Mouse (Mus musculus) kidney, postnatal 10 days (tissue): ENCODE data around the gene Gpatch1.
A peak's percentile ranks its signal among the peaks of the same experiment; 100 is the strongest.

Source experiments
- DNase-seq: peaks from one replicate; pipeline ENCODE4 v3.0.0; 2021; ENCODE audit warnings: mixed read lengths

The Gpatch1 gene

DNA sequence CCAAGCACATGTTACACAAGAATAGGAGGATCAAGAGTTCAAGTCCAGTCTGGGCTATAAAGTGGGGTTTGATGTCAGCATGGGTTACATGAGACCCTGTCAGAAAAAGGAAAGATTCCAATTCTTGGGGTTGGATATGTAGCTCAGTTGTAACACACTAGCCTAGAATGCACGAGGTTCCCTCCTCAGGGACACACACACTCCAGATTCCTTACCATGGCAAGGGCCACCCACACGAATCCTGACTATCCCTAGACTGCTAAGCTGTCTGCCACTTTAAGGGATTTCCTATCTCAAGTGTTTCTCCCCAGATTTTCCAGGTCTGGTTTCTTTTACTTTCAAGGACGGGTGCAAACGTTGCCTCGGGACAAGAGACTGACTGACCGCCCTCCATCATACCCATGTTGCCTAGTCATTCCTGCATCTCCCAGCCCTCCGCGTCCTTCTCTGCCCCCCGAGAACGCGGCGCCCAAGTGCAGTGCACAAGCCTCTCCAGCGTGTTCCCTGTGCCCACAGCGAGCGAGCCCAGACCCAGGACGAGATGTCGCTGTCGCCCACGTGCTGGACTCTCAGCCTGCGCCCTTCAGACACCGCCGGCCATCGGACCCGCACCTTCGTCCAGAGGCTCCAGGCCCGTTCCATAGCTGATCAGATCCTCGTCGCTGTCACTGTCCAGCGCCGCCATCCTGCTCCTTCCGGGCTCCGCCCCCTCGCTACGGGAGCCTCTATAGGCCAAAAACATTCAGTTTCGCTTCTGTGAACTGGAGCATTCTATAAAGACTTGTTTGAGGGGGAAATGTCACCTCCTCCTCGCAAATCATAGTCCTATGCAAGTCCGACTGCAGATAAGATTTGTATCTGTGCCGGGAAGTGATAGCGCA, at the start of gene Gpatch1:
Gene Gpatch1, minus strand, starts transcription at position 712 of the 881 bp plus-strand sequence.
- DNase-seq: peak; percentile 97

DNA sequence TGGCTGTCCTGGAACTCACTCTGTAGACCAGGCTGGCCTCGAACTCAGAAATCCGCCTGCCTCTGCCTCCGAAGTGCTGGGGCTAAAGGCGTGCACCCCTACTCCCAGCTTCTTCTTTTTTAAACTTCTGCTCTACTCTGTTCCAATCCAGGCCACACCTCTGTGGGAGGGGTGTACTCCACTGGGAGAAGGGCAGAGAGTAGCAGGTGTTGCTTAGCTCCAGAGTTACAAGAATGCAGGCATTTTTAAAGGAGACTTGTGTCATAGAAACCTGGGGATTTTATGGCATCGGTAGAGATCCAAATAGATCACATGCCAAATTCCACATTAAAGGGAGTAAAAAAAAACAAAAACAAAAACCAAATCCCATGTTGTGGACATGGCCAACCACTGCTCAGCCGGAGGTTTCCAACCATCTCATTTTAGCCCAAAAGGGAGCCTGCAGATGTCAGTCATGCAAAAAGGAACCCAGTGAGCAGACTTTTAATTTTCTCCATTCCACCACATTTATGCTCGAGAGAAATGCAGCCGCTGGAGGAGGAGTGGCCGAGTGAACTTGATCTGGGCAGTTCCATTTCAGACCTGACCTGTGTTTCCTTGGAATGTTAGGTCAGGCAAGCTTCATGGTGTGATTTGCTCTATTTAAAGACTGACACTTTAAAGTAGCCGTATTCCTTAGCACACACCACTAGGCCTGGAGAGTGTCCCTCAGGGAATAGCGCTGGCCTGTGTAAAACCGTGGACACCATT, 47.1 kb upstream of the Gpatch1 start:
- peak; percentile 54 for DNase-seq

DNA sequence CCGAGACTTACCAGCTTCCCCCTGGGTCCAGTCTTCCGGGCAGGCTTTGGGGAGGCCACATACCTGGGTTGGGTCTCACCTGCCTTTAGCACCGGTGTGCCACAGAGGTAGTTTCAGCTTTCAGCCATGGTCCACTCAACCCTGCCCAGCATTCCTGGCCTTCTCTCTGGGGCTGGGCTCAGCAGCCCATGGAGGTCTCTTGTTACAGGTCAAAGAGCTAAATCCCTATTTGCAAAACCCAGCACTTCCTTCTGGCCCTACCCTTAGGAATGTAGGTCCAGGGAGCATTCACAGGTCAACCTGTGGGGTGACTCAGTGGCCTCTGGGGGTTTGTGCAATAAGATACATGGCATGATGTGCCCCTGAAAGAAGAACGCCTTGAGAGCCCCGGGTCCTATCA, 44.6 kb upstream of the Gpatch1 start:
- peak; percentile 62 for DNase-seq

DNA sequence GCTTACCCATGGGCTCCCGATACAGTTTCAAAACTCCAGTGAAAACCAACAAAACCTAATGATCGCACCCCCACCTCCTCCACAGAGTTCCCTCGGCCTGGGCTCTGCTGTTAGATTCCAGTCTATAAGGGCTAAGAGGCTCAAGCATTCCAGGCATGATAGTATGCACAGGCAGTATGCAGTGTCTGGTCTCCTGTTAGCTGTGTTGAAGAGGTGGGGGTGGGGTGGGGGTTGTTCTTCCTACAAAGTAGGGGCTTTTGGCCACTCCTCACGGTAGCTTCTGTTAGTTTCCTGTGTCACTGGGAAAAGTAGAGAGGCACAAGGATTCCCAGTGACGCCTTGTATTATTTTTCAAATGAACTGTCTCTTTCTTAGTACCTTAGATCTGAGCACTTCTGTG, 44.0 kb upstream of the Gpatch1 start:
- no peak for DNase-seq

DNA sequence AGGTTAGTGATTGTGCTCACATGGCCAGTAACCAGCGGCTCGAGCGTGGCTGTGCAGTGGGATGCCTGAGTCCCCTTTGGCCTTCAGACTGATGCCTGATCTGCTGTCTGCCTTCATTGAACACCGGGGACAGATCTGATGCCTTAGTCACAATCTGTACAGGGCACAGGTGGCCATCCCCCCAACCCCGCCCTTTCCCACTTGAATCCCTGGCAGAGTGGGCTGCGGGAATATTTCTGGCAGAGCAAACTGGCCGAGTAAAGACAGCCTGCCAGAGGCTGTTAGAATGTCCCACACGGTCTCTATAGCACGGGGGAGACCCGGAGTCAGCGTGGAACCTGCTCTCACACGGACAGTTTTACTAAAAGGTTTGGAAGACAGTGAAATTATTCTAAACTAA, 39.4 kb upstream of the Gpatch1 start:
- DNase-seq: no peak

DNA sequence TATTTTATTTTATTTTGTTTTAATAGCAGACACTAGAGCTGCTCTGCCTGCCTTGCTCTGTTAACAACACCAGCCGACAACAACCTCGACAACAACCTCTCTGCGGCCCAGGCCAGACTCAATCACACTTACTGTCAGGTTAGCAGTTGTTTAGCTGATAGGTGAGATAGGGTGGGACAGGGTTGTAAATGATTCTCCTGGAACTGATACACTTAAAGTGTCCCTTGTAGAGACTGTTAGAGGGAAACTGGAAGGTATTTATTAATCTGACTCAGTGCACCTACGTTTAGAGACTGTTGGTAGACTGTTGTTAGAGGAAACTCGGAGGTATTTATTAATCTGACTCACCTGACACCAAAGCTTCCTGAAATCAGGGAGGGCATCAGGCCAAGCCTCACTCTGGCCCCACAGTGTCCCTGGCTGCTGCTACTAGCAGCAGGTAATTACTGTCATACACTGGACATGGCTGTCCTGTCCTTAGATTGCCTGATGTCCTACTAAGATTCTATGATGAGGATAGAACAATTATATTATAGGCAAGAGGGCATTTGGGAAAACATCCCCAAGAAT, 37.1 kb upstream of the Gpatch1 start:
- peak; percentile 52 for DNase-seq

DNA sequence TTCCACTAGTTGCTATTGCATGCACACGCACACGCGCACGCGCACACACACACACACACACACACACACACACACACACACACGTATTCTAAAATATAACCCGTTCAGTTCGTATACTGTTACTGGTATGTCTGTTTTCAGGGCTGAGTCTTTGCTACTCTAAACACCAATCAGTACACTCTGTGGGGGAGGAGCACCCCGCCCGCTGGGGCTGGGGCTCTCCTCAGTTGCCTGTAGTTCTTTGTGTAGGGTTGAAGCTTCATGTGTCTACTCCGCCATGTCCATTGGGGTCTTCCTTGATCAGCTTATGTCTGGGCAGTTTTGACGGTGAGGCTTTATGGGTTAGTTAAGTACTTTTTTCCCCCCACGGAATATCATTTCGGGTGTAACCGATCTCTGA, 35.1 kb upstream of the Gpatch1 start:
- DNase-seq: no peak

DNA sequence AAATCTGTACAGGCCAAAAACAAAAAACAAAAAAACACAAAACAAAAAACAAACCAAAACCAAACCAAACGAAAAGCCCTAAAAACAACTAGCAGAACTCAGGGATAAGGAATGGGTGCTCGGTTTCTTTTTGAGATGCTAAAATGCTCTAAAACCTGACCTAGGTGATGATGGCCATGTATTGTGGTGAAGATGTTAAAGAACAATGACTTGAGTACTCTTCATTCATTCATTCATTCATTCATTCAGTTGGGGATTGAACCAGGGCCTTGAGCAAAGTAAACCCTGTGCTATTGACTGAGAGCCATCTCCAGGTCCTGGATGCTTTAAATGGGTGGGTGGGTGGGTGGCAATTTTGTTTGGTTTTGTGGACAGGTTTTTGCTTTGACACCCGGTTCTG, 32.9 kb upstream of the Gpatch1 start:
- no peak for DNase-seq

DNA sequence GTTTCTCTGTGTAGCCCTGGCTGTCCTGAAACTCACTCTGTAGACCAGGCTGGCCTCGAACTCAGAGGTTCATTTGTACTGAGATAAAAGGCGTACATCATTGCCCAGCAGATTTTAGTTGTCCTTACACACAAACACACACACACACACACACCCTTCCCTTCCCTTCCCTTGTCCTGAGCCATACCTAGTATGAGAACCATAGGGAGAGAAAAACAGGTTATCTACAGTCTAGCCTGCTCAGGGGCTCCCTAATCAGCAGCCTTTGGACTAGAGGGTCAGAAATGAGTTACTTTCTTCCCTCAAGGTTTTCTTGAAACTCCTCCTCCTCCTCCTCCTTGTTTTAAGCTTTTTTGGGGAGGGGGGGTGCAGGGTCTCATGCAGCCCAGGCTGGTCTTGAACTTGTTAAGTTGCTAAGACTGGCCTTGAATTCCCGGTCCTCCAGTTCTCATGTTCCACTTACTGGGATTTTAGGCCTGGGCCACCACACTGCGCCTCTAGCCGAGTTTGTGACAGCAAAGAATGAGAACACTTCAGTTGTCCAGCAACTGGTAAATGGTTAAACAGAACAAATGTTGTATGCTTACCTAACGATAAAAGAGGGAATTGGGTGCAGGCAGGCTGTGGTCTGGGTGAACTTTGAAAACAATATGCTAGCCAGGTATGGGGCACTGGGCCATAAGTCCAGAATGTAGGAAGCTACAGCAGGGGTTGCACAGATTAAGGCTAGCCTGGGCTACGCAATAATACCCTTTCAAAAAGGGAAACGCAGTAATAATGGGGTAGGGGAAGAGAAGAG, 31.8 kb upstream of the Gpatch1 start:
- peak; percentile 19 for DNase-seq

DNA sequence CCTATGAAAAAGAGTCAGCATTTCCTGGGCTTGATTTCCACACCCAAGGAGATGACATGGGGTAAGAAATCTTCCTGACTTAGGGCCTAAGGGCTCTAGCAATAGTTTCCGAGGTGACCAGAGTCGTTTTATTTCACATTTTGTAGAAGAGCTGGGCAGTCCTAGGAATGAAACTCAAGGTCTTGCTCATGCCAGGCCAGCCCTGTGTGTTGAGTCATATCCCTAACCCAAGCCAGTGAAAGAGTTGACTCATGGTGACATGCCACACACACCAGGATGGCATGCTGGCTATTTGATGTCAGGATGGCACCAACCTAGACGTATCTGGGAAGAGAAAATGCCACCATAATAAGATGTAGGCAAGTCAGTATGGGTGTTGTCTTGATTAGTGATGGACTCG, 30.8 kb upstream of the Gpatch1 start:
- DNase-seq: no peak

DNA sequence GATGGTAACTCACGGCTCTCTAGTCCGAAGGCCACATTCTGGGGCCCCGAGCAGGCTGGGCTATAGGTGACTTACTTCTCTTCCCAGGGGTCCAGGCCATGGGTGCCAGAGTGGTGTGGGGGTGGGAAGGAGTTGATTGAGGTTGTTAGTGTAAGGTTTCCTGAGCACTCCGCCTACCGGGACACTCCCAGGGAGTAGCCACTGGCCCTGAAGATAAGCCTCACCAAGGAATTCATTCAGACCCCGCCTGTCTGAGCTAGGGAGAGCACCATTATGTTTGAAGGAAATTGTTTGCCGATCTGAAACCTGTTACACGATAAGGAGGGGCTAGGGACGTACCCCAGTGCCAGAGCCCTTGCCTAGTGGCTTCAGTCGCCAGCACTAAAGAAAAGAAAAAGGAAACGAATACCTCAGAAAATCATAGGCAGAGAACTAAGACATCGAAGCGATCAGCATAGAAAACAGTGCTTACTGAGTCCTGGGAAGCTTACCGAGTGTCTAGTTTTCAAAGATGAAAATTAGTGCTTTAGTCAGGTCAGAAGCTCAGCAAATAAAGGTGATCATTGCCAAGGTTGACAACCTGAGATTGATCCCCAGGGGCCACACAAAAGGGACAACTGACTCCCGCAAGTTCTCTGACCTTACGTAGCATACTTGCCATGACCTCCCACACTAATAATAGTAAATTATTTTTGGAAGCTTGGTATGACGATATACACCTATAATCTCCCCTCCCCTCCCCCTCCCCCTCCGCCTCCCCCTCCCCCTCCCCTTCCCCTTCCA, 29.9 kb upstream of the Gpatch1 start:
- no peak for DNase-seq

DNA sequence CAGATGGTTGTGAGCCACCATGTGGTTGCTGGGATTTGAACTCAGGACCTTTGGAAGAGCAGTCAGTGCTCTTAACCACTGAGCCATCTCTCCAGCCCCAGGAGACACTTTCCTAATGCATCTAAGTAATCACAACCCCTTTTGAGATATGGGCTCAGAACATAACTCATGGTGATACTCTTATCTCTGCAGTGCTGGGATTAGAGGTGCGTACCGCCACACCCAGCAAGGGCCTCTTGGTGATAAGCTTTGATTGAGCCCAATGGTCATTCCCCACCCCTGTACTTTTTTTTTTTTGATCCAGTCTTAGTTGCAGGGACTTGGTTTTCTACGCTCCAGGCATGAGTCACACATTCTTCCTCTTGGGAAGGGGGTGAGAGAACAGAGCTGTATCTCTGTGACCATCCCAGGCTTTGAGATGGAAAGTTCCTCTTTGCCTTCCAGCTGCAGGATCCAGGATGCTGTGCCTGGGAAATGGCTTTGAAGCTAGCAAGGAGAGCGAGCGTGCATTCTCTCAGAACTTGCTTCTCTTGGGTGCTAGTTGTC, 26.6 kb upstream of the Gpatch1 start:
- DNase-seq: no peak

DNA sequence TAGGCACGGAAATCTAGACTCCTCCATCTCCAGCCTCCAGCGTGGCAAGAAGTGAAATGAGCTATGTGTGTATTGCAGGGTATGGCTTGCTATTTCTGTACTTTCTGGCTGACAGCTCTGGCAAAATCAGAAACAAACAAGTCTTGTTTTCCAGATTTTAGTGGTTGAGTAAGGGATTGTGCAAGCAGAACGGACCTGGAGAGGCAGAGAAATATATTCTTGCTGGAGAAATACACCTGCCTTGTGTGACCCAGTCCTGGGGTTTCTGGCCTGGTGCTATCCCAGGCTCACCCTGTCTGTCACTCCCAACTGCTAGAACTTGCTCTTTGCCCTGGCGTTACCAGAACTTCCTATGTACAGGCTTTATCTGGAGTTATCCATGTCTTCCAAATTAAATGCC, 24.3 kb upstream of the Gpatch1 start:
- no peak for DNase-seq

DNA sequence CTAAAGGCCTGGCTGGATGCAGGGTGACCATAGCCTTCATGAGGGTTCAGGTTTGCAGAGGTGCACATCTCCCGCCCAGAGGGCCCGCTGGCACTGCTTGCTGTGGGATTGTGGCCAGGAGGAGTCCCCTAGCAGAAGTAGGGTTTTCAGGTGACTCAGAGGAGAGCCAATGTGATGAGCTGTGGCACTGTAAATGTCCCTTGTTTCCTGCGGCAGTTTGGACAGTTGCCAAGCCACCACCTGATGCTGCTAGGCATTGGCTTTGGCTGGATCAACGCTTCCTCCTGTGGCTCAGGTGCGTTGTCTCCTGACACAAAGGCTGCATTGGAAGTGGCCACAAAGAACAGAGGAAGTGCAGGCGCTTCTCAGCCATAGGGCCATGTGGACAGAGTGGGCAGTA, 23.0 kb upstream of the Gpatch1 start:
- peak; percentile 47 for DNase-seq

DNA sequence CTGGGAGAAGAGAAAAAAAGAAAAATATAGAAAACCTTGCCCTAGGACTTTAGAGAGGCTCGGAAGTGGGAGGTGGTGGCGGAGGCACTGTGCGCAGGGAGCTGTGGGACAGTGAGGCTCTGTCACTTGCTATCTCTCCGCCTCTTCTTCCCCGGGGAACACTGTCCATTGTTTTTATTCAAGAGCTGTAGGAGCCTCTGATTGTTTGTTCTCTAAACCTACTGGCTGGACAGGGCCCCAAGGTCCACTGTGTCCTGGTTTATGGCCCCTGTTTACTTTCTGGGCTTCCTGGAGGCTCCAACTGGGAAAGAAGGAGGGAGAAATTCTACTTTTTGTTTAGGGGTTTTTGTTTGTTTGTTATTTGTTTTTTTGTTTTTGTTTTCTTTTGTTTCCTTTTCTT, 22.0 kb upstream of the Gpatch1 start:
- DNase-seq: no peak

DNA sequence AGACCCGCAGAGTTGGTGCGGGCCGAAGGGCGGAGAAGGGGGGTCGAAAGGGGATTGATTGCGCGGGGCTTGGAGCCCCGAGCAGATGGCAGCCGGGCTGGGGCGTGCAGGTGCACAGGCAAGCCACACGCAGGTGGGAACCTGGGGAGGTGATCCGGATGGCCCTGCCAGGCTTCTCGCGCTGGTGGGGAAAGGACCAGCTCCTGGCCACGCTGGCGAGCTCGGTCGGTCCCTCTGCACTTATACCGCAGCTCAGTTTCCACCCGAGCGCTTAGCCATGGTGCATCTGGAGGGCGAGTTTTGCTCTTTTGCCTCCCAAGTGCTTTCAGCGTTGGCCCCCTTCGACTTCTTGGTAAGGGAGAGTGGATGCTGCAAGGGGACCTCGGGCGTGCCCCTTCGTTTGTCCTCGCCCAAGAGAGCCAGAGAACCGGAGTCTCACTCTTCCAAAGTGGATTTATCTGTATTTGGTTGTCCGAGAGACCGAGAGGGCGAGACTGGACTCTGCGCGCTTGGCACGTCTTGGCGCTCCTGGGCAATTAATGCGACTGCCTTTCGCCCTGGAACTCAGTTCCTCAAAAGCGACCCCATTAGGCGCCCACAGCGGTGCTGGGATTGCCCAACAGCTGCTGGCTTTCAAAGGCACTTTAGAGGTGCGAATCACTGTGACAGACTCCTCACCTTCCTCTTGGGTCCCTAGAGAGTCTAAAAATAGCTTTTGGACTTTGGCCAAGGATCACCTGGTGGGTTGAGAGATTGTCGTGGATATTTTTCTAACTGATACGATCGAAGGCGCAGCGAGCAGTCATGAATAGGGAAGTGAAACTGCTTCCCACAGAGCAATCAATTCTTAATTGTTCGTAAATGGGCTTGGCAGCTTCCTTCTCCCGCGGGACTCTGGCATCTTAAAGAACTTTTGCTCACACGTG, 16.6 kb upstream of the Gpatch1 start:
- DNase-seq: peak; percentile 52

DNA sequence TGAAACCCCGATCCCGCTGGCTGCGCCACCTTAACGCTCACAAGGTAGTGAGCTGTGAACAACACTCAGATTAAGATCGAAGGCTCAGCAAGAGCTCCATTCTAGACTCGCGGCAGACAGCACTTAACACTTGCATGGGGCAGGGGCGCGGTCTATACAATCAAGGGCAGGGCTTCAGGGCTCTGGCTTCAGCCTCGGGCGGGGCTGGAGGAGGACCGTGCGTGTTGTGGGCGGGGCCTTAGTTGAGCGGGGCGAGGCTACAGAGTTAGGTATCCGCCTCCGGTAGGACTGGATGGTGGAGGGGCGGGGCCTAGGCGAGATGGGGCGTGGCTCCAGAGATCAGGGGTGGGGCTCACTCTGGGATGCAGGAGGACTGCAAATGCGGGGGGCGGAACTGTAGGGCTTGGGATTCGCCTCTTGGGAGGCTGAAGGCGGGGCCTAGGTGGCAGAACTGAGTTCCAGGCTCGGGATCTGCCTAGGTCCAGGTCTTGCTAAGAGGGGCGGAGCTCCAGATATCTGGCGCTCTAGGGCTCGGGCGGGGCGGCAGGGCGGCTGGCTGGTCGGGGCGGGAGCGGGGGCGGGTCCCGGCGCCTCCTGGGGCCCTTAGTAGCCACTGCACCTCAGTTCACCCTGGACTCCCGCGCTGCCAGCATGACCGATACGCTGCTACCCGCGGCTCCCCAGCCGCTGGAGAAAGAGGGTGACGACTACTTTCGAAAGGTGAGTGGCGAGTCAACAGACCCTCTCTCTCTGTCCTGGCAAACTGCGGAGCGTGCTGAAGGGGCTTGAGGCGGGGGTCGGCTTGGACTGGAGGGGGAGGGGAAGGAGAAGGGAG, 15.7 kb upstream of the Gpatch1 start, which contains the start of gene Rhpn2:
Gene Rhpn2, plus strand, starts transcription at position 479 of the 835 bp plus-strand sequence.
- DNase-seq: peak; percentile 100

DNA sequence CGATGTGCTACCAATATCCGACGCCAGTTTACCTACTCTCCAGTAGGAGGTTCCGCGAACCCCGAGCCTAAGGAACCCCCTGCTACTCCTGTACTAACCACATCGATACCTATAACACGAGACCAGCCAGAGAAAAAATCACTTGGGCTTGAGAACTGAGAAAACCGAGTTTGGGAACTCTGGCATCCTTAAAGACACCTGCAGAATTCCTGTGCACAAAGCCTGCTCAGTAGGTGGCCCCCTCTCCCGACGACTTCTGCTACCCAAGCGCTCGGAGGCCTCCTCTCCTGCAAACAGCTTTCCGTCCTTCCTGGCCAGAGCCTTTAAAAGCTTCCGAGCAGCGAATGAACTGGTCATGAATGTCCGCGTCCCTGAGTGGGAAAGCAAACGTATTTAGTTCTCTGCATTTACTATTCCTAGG, 15.0 kb upstream of the Gpatch1 start:
- DNase-seq: peak; percentile 68

DNA sequence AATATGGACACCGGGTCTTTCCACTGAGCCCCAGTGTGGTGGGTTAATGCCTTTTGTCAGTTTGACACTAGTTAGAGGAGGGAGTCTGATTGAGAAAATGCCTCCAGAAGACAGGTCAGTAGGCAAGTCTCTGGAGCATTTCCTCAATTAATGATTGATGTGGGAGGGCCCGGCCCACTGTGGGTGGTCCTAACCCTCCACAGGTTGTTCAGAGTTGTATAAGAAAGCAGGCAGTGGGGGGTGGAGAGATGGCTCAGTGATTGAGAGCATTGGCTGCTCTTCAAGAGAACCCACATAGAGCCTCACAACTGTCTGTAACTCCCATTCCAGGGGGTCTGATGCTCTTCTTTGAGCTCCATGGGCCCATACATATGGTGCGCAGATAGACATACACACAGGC, 13.3 kb upstream of the Gpatch1 start:
- peak; percentile 65 for DNase-seq
